ENCODE assay signal across 33 mouse cellular contexts in genomic region chr4:107675645-107676044, GRCm38 (mm10). TPM values are rescaled to one million over a fixed set of nuclear protein-coding genes. Genes with fewer than 3 reads are reported as not detected.
A peak's percentile ranks its signal among the peaks of the same experiment; 100 is the strongest.
DNase-seq lines count a peak whose midpoint lies in the region; ATAC-seq and TF ChIP-seq lines count a peak whose summit lies in the region.
"Had no signal": no experiment of that assay in that cellular context is flagged by ENCODE, and none has a peak within 500 bp of the region (broad histone marks: within the 10 kb centered on the region; RNA-seq: fewer than 3 reads in every experiment).

No protein-coding gene starts in this region.

- H3K4me2 ChIP-seq in stomach, embryonic 14.5 days (replicated peaks; ENCODE audit: low read depth, low read length): no peak overlapping the region
- H3K4me2 ChIP-seq in stomach, postnatal 0 days (replicated peaks; ENCODE audit: low read depth): no peak overlapping the region
- no peak overlapping the region for H3K4me2 ChIP-seq in midbrain, postnatal 0 days (ENCODE audit: low read depth, low read length, poor library complexity, severe bottlenecking)
- H3K4me2 ChIP-seq: forebrain, embryonic 13.5 days; heart, embryonic 12.5 days; hindbrain, embryonic 15.5 days; lung, embryonic 14.5 days; midbrain, embryonic 11.5 days had no signal

- no peak overlapping the region for H3K9ac ChIP-seq in stomach, embryonic 14.5 days (replicated peaks; ENCODE audit: low read depth, low read length)
- no peak overlapping the region for H3K9ac ChIP-seq in stomach, postnatal 0 days (ENCODE audit: low read length)
- no peak overlapping the region for H3K9ac ChIP-seq in midbrain, postnatal 0 days (replicated peaks; ENCODE audit: low read length, poor library complexity, severe bottlenecking)
- H3K9ac ChIP-seq: forebrain, embryonic 13.5 days; heart, embryonic 12.5 days; hindbrain, embryonic 15.5 days; liver, embryonic 14.5 days; lung, embryonic 14.5 days had no signal

- H3K36me3 ChIP-seq in stomach, embryonic 14.5 days (ENCODE audit: control insufficient read depth, insufficient read depth, low read length): no peaks in the 10 kb centered on the region
- H3K36me3 ChIP-seq in stomach, postnatal 0 days (ENCODE audit: control insufficient read depth, insufficient read depth, low read length): no peaks in the 10 kb centered on the region
- H3K36me3 ChIP-seq in midbrain, postnatal 0 days (ENCODE audit: insufficient read depth, low read length): no peaks in the 10 kb centered on the region
- H3K36me3 ChIP-seq: heart, embryonic 12.5 days; hindbrain, embryonic 15.5 days had no signal

- ATAC-seq in stomach, embryonic 14.5 days (ENCODE audit: insufficient number of reproducible peaks, insufficient read depth, low FRiP score, low read depth): no peak
- ATAC-seq in stomach, postnatal 0 days (ENCODE audit: low FRiP score, low TSS enrichment): no peak
- peak; percentile 34 for ATAC-seq in megakaryocyte, adult 5-6 weeks (ENCODE audit: poor library complexity, severe bottlenecking)
- ATAC-seq in midbrain, postnatal 0 days (ENCODE audit: low FRiP score): no peak
- ATAC-seq: forebrain, embryonic 13.5 days; inflammation-experienced regulatory T-cells, adult 6 months; midbrain, embryonic 16.5 days had no signal

- no peak for TF ChIP-seq EP300 in stomach, postnatal 0 days (optimal IDR thresholded peaks at IDR 0.05)

- no peak for TF ChIP-seq CTCF in left cerebral cortex, adult 2 months (IDR thresholded peaks at IDR 0.05)
- no peak for TF ChIP-seq CTCF in stomach, postnatal 0 days (IDR thresholded peaks at IDR 0.05; ENCODE audit: low read depth)
- no peak for TF ChIP-seq CTCF in midbrain, postnatal 0 days (IDR thresholded peaks at IDR 0.05)

- H3K4me3 ChIP-seq in left cerebral cortex, adult 2 months: no peak overlapping the region
- no peak overlapping the region for H3K4me3 ChIP-seq in stomach, embryonic 14.5 days (ENCODE audit: low read depth, low read length)
- no peak overlapping the region for H3K4me3 ChIP-seq in stomach, postnatal 0 days (ENCODE audit: low read depth, low read length)
- no peak overlapping the region for H3K4me3 ChIP-seq in midbrain, postnatal 0 days (ENCODE audit: low read depth, low read length)
- H3K4me3 ChIP-seq: forebrain, embryonic 13.5 days; heart, adult 2 months; heart, embryonic 12.5 days; hindbrain, embryonic 15.5 days had no signal

- H3K27ac ChIP-seq in left cerebral cortex, adult 2 months: no peak overlapping the region; the same call in 1 of the 2 replicates
- H3K27ac ChIP-seq in stomach, embryonic 14.5 days (ENCODE audit: low read length): peak overlapping the region; percentile 44
- no peak overlapping the region for H3K27ac ChIP-seq in stomach, postnatal 0 days (replicated peaks)
- H3K27ac ChIP-seq in midbrain, postnatal 0 days (ENCODE audit: low read depth, low read length): no peak overlapping the region
- H3K27ac ChIP-seq: forebrain, embryonic 13.5 days; heart, adult 2 months; hindbrain, embryonic 15.5 days; liver, embryonic 14.5 days had no signal

- no peaks in the 10 kb centered on the region for H3K27me3 ChIP-seq in stomach, embryonic 14.5 days (ENCODE audit: control insufficient read depth, insufficient read depth, low read length)
- H3K27me3 ChIP-seq in stomach, postnatal 0 days (ENCODE audit: control insufficient read depth, insufficient read depth, low read length): no peaks in the 10 kb centered on the region
- no peaks in the 10 kb centered on the region; the same call in 1 of the 2 replicates for H3K27me3 ChIP-seq in midbrain, postnatal 0 days (ENCODE audit: insufficient read depth, low read length)
- H3K27me3 ChIP-seq: hindbrain, embryonic 15.5 days had no signal

- no peaks in the 10 kb centered on the region; the same call in 1 of the 2 replicates for H3K4me1 ChIP-seq in stomach, embryonic 14.5 days (ENCODE audit: control insufficient read depth, insufficient read depth, low read length)
- H3K4me1 ChIP-seq in stomach, postnatal 0 days (replicated peaks; ENCODE audit: control insufficient read depth, insufficient read depth): no peaks in the 10 kb centered on the region
- H3K4me1 ChIP-seq in midbrain, postnatal 0 days (ENCODE audit: insufficient read depth, low read length): peaks cover 10% of the 10 kb centered on the region

- no peaks in the 10 kb centered on the region for H3K9me3 ChIP-seq in stomach, embryonic 14.5 days (ENCODE audit: control insufficient read depth, low read depth, low read length)
- no peaks in the 10 kb centered on the region for H3K9me3 ChIP-seq in stomach, postnatal 0 days (ENCODE audit: control insufficient read depth, low read length)
- no peaks in the 10 kb centered on the region for H3K9me3 ChIP-seq in midbrain, postnatal 0 days (ENCODE audit: low read length)
- H3K9me3 ChIP-seq: forebrain, embryonic 13.5 days; heart, embryonic 12.5 days; hindbrain, embryonic 15.5 days had no signal

- DNase-seq in left cerebral cortex, postnatal 14 days (ENCODE audit: low spot score in 2 of 2): peak; percentile 41 to 69
- no peak for DNase-seq in left cerebral cortex, adult 2 months (ENCODE audit: extremely low spot score in 1 of 2, low spot score in 2 of 2)
- no peak for DNase-seq in stomach, postnatal 0 days (ENCODE audit: low spot score)
- peak; percentile 56 for DNase-seq in telencephalon, adult 2 months (ENCODE audit: low read depth, low spot score)
- DNase-seq in urinary bladder, postnatal 25 days (ENCODE audit: low spot score): no peak
- no peak for DNase-seq in midbrain, postnatal 0 days (ENCODE audit: low spot score)
- DNase-seq: adrenal gland, postnatal 14 days; cerebellum, adult 2 months; cerebellum, postnatal 14 days; gastrocnemius, postnatal 36 days; heart, adult 2 months; heart, postnatal 4 days; kidney, adult 11 months; kidney, postnatal 14 days; layer of hippocampus, adult 9-11 months; left cerebral cortex, postnatal 4 days; lung, embryonic 14.5 days; lung, postnatal 14 days; right cerebral cortex, postnatal 4 days had no signal

- WGBS in stomach, embryonic 14.5 days: 57% methylated on average over 10 of the region's 10 CpGs
- WGBS in stomach, postnatal 0 days: 52% methylated on average over 10 of the region's 10 CpGs
- WGBS in midbrain, postnatal 0 days: 68% methylated on average over 10 of the region's 10 CpGs

- intact Hi-C loops in left cerebral cortex, postnatal 14 days (cut with DNase I): no loop called here
- intact Hi-C loops in left cerebral cortex, adult 2 months (cut with DNase I): no loop called here

RNA-seq across cellular contexts. Expression of gene Dmrtb1, which starts 8.4 kb away (rescaled TPM):
- total RNA-seq in left cerebral cortex, postnatal 14 days (2021): 1 to 10 TPM; 3.4 to 4.0 TPM
- under 1 TPM; 0.27 to 0.44 TPM for total RNA-seq in left cerebral cortex, adult 2 months (2021)
- not detected in 2 replicates for polyA plus RNA-seq in stomach, embryonic 14.5 days (2014; fragmentation: Nextera tagmentation; extraction: Ambion mirVana)
- not detected in 2 replicates for polyA plus RNA-seq in stomach, postnatal 0 days (2015; fragmentation: Nextera tagmentation; extraction: Ambion mirVana)
- 0.39 TPM in 1 of 2 replicates, not detected in the other for total RNA-seq in megakaryocyte, adult 5-6 weeks (2015)
- not detected in 2 replicates for total RNA-seq in megakaryocyte, adult 5-6 weeks (2017)
- 13.1 and 27.1 TPM in 2 replicates for total RNA-seq in midbrain, postnatal 0 days (2014; rRNA removed)
- 36.8 and 37.2 TPM in 2 replicates for polyA plus RNA-seq in midbrain, postnatal 0 days (2015; fragmentation: Nextera tagmentation; extraction: Ambion mirVana)
- total RNA-seq: adrenal gland, postnatal 14 days; gastrocnemius, adult 18-20 months; gastrocnemius, postnatal 36 days; heart, adult 2 months; heart, postnatal 4 days; MEL had no signal
- polyA plus RNA-seq: heart, postnatal 0 days; inflammation-experienced regulatory T-cells, adult 6 months; kidney, embryonic 14.5 days; lung, embryonic 14.5 days; urinary bladder, adult 2 months had no signal

Comparison
In these comparisons a context has a peak if more than half of its experiments do, and no peak if none do; other contexts are left out.
1. DNase-seq: peak in left cerebral cortex, postnatal 14 days (2 of 2) and telencephalon, adult 2 months (single experiment); none in left cerebral cortex, adult 2 months (0 of 2), stomach, postnatal 0 days (single experiment), urinary bladder, postnatal 25 days (single experiment) and midbrain, postnatal 0 days (single experiment).